Mouse (Mus musculus) neural tube, postnatal 0 days (tissue): ENCODE results near the gene Gm20888. TPM values are rescaled to one million over a fixed set of nuclear protein-coding genes. Genes with fewer than 3 reads are reported as not detected.

ENCODE experiments used
- polyA plus RNA-seq: library from polyadenylated mRNA; unstranded; fragments of >200 nt; fragmentation: Nextera tagmentation; extraction: Ambion mirVana; gene quantifications from 2 replicates; pipeline ENCODE4 v1.2.1, GENCODE M21; 2015

Gm20888 gene
- polyA plus RNA-seq = not detected in 2 replicates

GRCm38 (mm10) chrY:70441582-70441981 is at the start of gene Gm20888:
TSS of gene Gm20888 (plus strand) at chrY:70441882.

Other genes starting within 250 kb of the Gm20888 start
- not detected in 2 replicates for gene Gm21118, start 168.2 kb upstream of the Gm20888 start, polyA plus RNA-seq
- gene Gm29423, start 138.6 kb upstream of the Gm20888 start, polyA plus RNA-seq = not detected in 2 replicates
- gene Gm29644, start 138.5 kb upstream of the Gm20888 start, polyA plus RNA-seq = not detected in 2 replicates